Mouse (Mus musculus) liver, adult 2 months (tissue): ENCODE measurements around the gene Ccdc88c.

ENCODE experiments used
- CTCF ChIP-seq: fragments of 200-500 bp; IDR thresholded peaks from 2 replicates; pipeline ENCODE4 v1.5.1; 2011; ENCODE audit warnings: low read depth, low read length, control low read depth
- POLR2A ChIP-seq: fragments of 200-500 bp; IDR thresholded peaks from 2 replicates; pipeline ENCODE4 v1.6.1; 2011; ENCODE audit warnings: low read length, control low read depth; ENCODE audit not compliant: insufficient read depth; ENCODE audit errors: extremely low read depth

- no peak for TF ChIP-seq CTCF
- no peak for TF ChIP-seq POLR2A
These were observed 80.8 kb downstream of the Ccdc88c start for GRCm38 (mm10) chr12:100948021-100948420.
